Mouse (Mus musculus): ENCODE measurements around the gene Tmem106a. TPM values are rescaled to one million over a fixed set of nuclear protein-coding genes. Genes with fewer than 3 reads are reported as not detected.

Gene Tmem106a
- polyA plus RNA-seq, 1 experiment from 2014 or later = 4.5 TPM

Other genes starting within 250 kb of the Tmem106a start
- not detected in 2 replicates for gene G6pc, start 214.7 kb upstream of the Tmem106a start, polyA plus RNA-seq (2016; fragmentation: Nextera tagmentation; extraction: Ambion mirVana)
- gene Aarsd1, start 164.6 kb upstream of the Tmem106a start, polyA plus RNA-seq (2016; fragmentation: Nextera tagmentation; extraction: Ambion mirVana) = 42.9 and 55.5 TPM in 2 replicates
- gene Gm27029, start 157.4 kb upstream of the Tmem106a start, polyA plus RNA-seq (2016; fragmentation: Nextera tagmentation; extraction: Ambion mirVana) = 6.7 and 14.0 TPM in 2 replicates
- gene Rundc1, start 157.2 kb upstream of the Tmem106a start, polyA plus RNA-seq (2016; fragmentation: Nextera tagmentation; extraction: Ambion mirVana) = 17.3 and 17.4 TPM in 2 replicates
- gene Ptges3l, start 156.9 kb upstream of the Tmem106a start, polyA plus RNA-seq (2016; fragmentation: Nextera tagmentation; extraction: Ambion mirVana) = 80.3 and 80.5 TPM in 2 replicates
- 247 and 258 TPM in 2 replicates for gene Rpl27, start 139.9 kb upstream of the Tmem106a start, polyA plus RNA-seq (2016; fragmentation: Nextera tagmentation; extraction: Ambion mirVana)
- 11.5 and 12.3 TPM in 2 replicates for gene Ifi35, start 133.8 kb upstream of the Tmem106a start, polyA plus RNA-seq (2016; fragmentation: Nextera tagmentation; extraction: Ambion mirVana)
- gene Rnd2, start 117.2 kb upstream of the Tmem106a start, polyA plus RNA-seq (2016; fragmentation: Nextera tagmentation; extraction: Ambion mirVana) = 30.5 and 31.9 TPM in 2 replicates
- 39.3 and 40.4 TPM in 2 replicates for gene Vat1, start 116.0 kb upstream of the Tmem106a start, polyA plus RNA-seq (2016; fragmentation: Nextera tagmentation; extraction: Ambion mirVana)
- gene Brca1, start 30.3 kb upstream of the Tmem106a start, polyA plus RNA-seq (2016; fragmentation: Nextera tagmentation; extraction: Ambion mirVana) = 10.4 and 13.3 TPM in 2 replicates
- 77.7 and 78.7 TPM in 2 replicates for gene Nbr1, start 30.1 kb upstream of the Tmem106a start, polyA plus RNA-seq (2016; fragmentation: Nextera tagmentation; extraction: Ambion mirVana)
- not detected in 2 replicates for gene Gm11634, start 17.0 kb downstream of the Tmem106a start, polyA plus RNA-seq (2016; fragmentation: Nextera tagmentation; extraction: Ambion mirVana)
- gene Rdm1, start 45.0 kb downstream of the Tmem106a start, polyA plus RNA-seq (2016; fragmentation: Nextera tagmentation; extraction: Ambion mirVana) = 28.3 and 36.2 TPM in 2 replicates
- 10.0 and 10.3 TPM in 2 replicates for gene Arl4d, start 83.3 kb downstream of the Tmem106a start, polyA plus RNA-seq (2016; fragmentation: Nextera tagmentation; extraction: Ambion mirVana)
- gene Dhx8, start 150.7 kb downstream of the Tmem106a start, polyA plus RNA-seq (2016; fragmentation: Nextera tagmentation; extraction: Ambion mirVana) = 25.8 and 26.5 TPM in 2 replicates
- gene Etv4, start 203.1 kb downstream of the Tmem106a start, polyA plus RNA-seq (2016; fragmentation: Nextera tagmentation; extraction: Ambion mirVana) = 10.0 and 10.3 TPM in 2 replicates